Mouse (Mus musculus): ENCODE results near the gene Myo1b.

DNA sequence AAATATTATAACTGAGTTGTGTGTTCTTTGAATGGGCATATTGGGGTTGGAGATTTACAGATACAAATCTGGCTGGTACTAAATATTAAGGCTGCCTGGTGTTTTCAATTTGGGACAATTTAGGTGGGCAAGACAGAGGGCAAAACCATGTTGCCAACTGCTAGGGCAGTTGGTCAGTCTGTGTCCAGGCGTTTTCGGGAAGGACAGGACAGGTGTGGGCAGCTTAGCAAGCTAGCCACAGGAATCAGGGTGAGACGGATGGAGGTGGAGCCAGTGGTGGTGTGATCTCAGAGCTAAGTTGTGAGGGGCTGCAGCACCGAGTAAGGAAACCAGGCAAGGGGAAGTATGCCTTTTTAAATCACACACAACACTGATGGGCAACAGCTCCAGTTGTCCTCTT is 211.3 kb downstream of the Myo1b start:
- no peak for TF ChIP-seq CTCF (IDR thresholded peaks at IDR 0.05; ENCODE audit: low read depth, low read length)
- no peak for TF ChIP-seq POLR2A (IDR thresholded peaks at IDR 0.05; ENCODE audit: extremely low read depth, insufficient read depth, low read length)

All from liver, adult 2 months (tissue).